Comparison of ENCODE assay signal across 9 mouse cellular contexts in genomic region chr19:16873221-16873861, GRCm38 (mm10). TPM values are rescaled to one million over a fixed set of nuclear protein-coding genes. Genes with fewer than 3 reads are reported as not detected.
DNase-seq lines count a peak whose midpoint lies in the region; ATAC-seq and TF ChIP-seq lines count a peak whose summit lies in the region.
"Had no signal": no experiment of that assay in that cellular context is flagged by ENCODE, and none has a peak within 500 bp of the region (broad histone marks: within the 10 kb centered on the region; RNA-seq: fewer than 3 reads in every experiment).

Gene Foxb2, minus strand, starts transcription at chr19:16873805.

- peaks cover 21% of the 10 kb centered on the region; the same call in 1 of the 2 replicates for H3K27me3 ChIP-seq in cerebellum, adult 2 months (ENCODE audit: control insufficient read depth, insufficient read depth, low read length)
- H3K27me3 ChIP-seq in limb, embryonic 13.5 days: peaks cover 98% of the 10 kb centered on the region
- peaks cover 90% of the 10 kb centered on the region for H3K27me3 ChIP-seq in small intestine, adult 2 months (ENCODE audit: control insufficient read depth, insufficient read depth, low read length)

- peak within 1 kb of the TSS; percentile 50; the same call in 1 of the 2 replicates for H3K9ac ChIP-seq in limb, embryonic 13.5 days

- H3K9me3 ChIP-seq in limb, embryonic 13.5 days: no peaks in the 10 kb centered on the region

- H3K4me2 ChIP-seq in limb, embryonic 13.5 days (replicated peaks): peak within 1 kb of the TSS; percentile 81

- H3K4me3 ChIP-seq in cerebellum, adult 2 months (replicated peaks; ENCODE audit: insufficient read depth, low read depth, low read length): peak within 1 kb of the TSS; percentile 27
- H3K4me3 ChIP-seq in limb, embryonic 13.5 days: peak within 1 kb of the TSS; percentile 49
- peak within 1 kb of the TSS; percentile 36 for H3K4me3 ChIP-seq in small intestine, adult 2 months (ENCODE audit: low read depth, low read length)

- ATAC-seq in limb, embryonic 13.5 days (ENCODE audit: low FRiP score, low read depth): peak; percentile 20; the same call in 1 of the 2 replicates

- H3K4me1 ChIP-seq in cerebellum, adult 2 months (ENCODE audit: control insufficient read depth, insufficient read depth, low read length): no peaks in the 10 kb centered on the region; the same call in 1 of the 2 replicates
- H3K4me1 ChIP-seq in limb, embryonic 13.5 days: peaks cover 43% of the 10 kb centered on the region
- H3K4me1 ChIP-seq in small intestine, adult 2 months (ENCODE audit: control insufficient read depth, insufficient read depth, insufficient read length, low read length): peaks cover 4% of the 10 kb centered on the region

- DNase-seq in cerebellum, adult 2 months: peak in 1 of 2 experiments; percentile 29
- DNase-seq in cerebellum, adult 8-10 months: no peak
- DNase-seq in urinary bladder, postnatal 25 days (ENCODE audit: low spot score): peak; percentile 7
- no peak for DNase-seq in urinary bladder, postnatal 10 days (ENCODE audit: low spot score)
- no peak for DNase-seq in cerebellum, adult 11-12 months
- DNase-seq in layer of hippocampus, postnatal 36 days: no peak

- TF ChIP-seq CTCF in cerebellum, adult 2 months (IDR thresholded peaks at IDR 0.05; ENCODE audit: borderline replicate concordance, insufficient read depth, low read depth, low read length): no peak
- no peak for TF ChIP-seq CTCF in small intestine, adult 2 months (IDR thresholded peaks at IDR 0.05; ENCODE audit: extremely low read depth, insufficient read length, insufficient replicate concordance, low read depth, low read length)

- no peak for TF ChIP-seq POLR2A in cerebellum, adult 2 months (IDR thresholded peaks at IDR 0.05; ENCODE audit: borderline replicate concordance, insufficient read depth, low read length)
- TF ChIP-seq POLR2A in small intestine, adult 2 months (IDR thresholded peaks at IDR 0.05; ENCODE audit: low read depth, low read length): no peak

- no peak within 1 kb of the TSS for H3K27ac ChIP-seq in cerebellum, adult 2 months (ENCODE audit: insufficient read depth, low read length)
- no peak within 1 kb of the TSS for H3K27ac ChIP-seq in limb, embryonic 13.5 days
- H3K27ac ChIP-seq in small intestine, adult 2 months (ENCODE audit: insufficient read depth, low read depth, low read length): no peak within 1 kb of the TSS

- 2% methylated on average over 40 of the region's 40 CpGs for WGBS in cerebellum, adult 2 months
- WGBS in limb, embryonic 13.5 days: under 1% methylated on average over 40 of the region's 40 CpGs
- WGBS in small intestine, adult 2 months: 7% methylated on average over 39 of the region's 40 CpGs

- H3K36me3 ChIP-seq in limb, embryonic 13.5 days: no peaks in the 10 kb centered on the region
- no peaks in the 10 kb centered on the region for H3K36me3 ChIP-seq in small intestine, adult 2 months (ENCODE audit: control insufficient read depth, insufficient read depth, low read length)

RNA-seq across cellular contexts. Expression of gene Foxb2, which starts in this region (rescaled TPM):
- polyA plus RNA-seq in cerebellum, adult 2 months (2012; rRNA removed): 0.27 and 0.39 TPM in 2 replicates
- 0.13 TPM in 1 of 2 replicates, not detected in the other for polyA plus RNA-seq in limb, embryonic 13.5 days (2015; fragmentation: Nextera tagmentation; extraction: Ambion mirVana)
- not detected in 2 replicates for polyA plus RNA-seq in small intestine, adult 2 months (2012; rRNA removed)
- not detected for total RNA-seq in layer of hippocampus, postnatal 36 days (2021)
- total RNA-seq: gastrocnemius, postnatal 4 days had no signal

Comparison
In these comparisons a context has a peak if more than half of its experiments do, and no peak if none do; other contexts are left out.
1. Peak in ATAC-seq, H3K4me3 ChIP-seq, H3K9ac ChIP-seq and H3K4me2 ChIP-seq in limb, embryonic 13.5 days; RNA of the gene not detected or under 1 TPM.